Mouse (Mus musculus) embryonic fibroblast, embryonic 13.5 days (primary cell): ENCODE data around the gene Dis3l2. TPM values are rescaled to one million over a fixed set of nuclear protein-coding genes. Genes with fewer than 3 reads are reported as not detected.

ENCODE experiments used
- H3K27ac ChIP-seq: 2 replicates; pipeline ENCODE4 v1.5.1; 2012; ENCODE audit warnings: low read length, control low read depth, inconsistent platforms; ENCODE audit not compliant: insufficient read depth
- H3K4me1 ChIP-seq: 2 replicates; pipeline ENCODE4 v1.6.1; 2011; ENCODE audit warnings: low read length; ENCODE audit not compliant: control insufficient read depth, insufficient read depth
- H3K4me3 ChIP-seq: 2 replicates; pipeline ENCODE4 v1.5.1; 2011; ENCODE audit warnings: mild to moderate bottlenecking, control low read depth, low read length; ENCODE audit not compliant: insufficient read depth
- CTCF ChIP-seq: IDR thresholded peaks from 2 replicates; pipeline ENCODE4 v1.5.1; 2011; ENCODE audit warnings: mild to moderate bottlenecking, control low read depth, low read length, moderate library complexity, borderline replicate concordance; ENCODE audit not compliant: insufficient read depth
- POLR2A ChIP-seq: IDR thresholded peaks from 2 replicates; pipeline ENCODE4 v1.6.1; 2011; ENCODE audit warnings: low read depth, mild to moderate bottlenecking, control low read depth, low read length, moderate library complexity
- polyA plus RNA-seq: library from polyadenylated mRNA; stranded (reverse); fragments of >200 nt; gene quantifications from 2 replicates; pipeline ENCODE4 v1.2.4, GENCODE M21; 2011; ENCODE audit warnings: low read depth; ENCODE audit not compliant: missing spikeins, insufficient read length

Gene Dis3l2
- polyA plus RNA-seq, 1 experiment: 7.5 TPM

DNA sequence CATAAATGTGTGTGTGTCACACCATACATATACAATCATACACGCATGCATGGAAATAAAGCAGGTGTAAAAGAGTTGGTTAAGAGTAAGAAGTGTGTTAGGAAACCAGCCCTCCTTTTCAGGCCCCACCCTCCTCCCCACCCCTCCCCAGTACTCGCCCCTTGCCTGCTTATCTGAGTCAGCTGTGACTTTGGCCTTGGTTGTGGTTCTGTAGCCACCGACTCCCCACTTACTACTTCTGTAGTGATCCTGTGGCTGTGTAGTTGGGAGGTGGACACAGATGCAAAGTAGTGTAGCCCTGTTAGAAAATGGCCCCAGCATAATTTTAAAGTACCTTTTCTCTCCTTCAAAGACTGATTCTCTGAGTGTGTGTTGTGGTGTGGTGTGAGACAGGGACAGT, 318.0 kb downstream of the Dis3l2 start:
- no peak overlapping the region for H3K4me3 ChIP-seq
- no peaks in the 10 kb centered on the region for H3K4me1 ChIP-seq
- TF ChIP-seq POLR2A: no peak
- TF ChIP-seq CTCF: no peak
- H3K27ac ChIP-seq: no peak overlapping the region

DNA sequence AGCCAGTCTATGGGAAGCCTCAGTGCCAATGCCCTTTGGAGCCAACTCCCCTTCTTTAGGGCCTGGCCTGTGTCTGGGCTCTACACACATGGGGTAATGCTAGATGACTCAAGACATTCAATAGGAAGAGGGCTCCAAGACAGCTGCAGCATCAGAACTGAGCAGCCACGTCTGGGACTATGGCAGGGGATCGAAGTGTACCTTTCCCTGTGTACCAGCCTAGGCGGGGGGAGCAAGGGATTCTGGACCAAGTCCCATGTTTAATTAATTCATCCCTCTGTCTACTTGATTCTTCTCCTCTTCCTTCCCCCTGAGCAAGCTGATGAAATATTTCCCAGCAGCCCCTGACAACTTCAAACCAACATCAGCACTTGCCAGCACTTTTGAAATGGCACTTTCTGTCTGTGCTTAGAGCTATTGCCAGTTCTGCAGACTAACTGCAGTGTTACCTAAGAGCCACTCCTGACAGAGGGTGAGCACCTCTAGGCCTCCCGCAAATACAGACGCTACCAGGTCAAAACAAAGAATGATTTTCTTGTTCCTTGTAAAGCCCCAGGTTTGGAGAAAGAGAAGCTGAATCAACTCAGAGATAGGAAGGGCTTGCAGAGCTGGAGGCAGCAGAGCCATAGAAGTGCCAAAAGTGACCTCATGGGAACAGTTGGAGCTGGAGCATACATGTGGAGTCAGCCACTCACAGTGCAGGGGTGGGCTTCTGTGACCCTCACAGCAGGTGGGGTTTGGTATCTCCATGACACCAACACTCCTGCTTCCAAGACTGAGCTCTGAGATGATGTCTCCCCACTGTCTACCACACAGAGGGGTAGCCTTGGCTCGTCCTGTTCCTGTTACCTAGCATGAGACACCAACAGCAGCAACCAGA, 319.9 kb downstream of the Dis3l2 start:
- Histone ChIP-seq H3K27ac (no peak overlapping the region), H3K4me1 (no peaks in the 10 kb centered on the region)
- TF ChIP-seq POLR2A (no peak), CTCF (no peak)

DNA sequence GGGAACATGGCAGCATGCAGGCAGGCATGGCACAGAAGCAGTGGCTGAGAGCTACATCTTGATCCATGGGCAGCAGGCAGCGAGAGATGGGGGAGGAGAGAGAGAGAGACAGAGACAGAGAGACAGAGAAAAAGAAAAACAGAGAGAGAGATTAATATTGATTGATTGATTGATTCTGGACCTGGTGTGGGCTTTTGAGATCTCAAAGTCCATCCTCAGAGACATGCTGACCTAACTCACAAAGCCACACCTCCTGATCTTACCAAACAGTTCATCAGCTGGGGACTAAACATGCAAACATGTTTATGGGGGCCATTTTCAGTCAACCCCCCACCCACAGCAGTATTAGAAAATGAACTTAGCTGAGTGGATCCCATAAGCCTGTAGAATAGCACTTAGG, 321.4 kb downstream of the Dis3l2 start:
- Histone ChIP-seq H3K27ac (no peak overlapping the region), H3K4me1 (peaks cover 8% of the 10 kb centered on the region; the same call in 1 of the 2 replicates), H3K4me3 (no peak overlapping the region)
- TF ChIP-seq POLR2A: no peak
- no peak for TF ChIP-seq CTCF

More for the DNA sequence above, 319.9 kb downstream of the Dis3l2 start:
- no peak overlapping the region for H3K4me3 ChIP-seq

DNA sequence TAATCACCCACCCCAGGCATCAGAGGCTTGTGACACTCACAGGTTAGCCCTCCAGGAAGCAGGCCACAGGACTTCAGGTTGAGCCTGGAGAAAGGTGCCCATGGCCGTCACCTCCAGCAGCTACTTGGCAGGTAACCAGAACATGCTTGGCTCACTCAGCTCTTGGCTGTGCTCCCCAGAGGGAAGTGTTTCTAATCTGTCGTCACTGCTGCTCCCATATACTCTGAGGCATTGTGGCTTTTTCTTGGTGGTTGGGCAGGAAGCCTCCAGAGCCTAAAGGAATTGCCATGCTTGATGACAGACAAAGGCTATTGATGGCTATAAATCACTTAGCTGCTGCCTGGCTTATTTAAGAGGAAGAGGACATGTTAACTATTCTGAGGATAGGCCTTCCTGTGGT, 325.2 kb downstream of the Dis3l2 start:
- TF ChIP-seq POLR2A: no peak
- no peak overlapping the region for H3K4me3 ChIP-seq
- peaks cover 15% of the 10 kb centered on the region for H3K4me1 ChIP-seq
- H3K27ac ChIP-seq: no peak overlapping the region

DNA sequence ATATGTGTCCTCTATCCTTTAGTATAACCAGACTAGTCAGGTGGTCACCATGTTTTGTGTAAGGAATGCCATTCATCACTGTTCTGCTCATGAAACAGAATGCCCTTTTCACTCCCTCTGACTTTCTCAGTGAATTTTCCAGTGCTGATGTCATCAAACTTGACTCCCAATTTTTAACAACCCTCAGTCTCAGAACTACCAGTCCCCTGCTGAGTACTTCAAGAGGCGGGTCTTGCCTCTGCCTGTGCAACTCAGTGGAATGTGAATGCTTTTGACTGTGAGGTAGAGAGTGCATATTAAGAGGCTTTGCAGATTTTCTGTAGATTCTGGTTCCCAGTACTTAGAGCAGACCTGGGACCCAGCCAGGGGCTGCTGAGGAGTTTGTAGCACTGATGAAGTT, 327.0 kb downstream of the Dis3l2 start:
- no peak overlapping the region for H3K27ac ChIP-seq
- no peak for TF ChIP-seq CTCF
- TF ChIP-seq POLR2A: no peak
- H3K4me1 ChIP-seq: peaks cover 15% of the 10 kb centered on the region
- H3K4me3 ChIP-seq: no peak overlapping the region

DNA sequence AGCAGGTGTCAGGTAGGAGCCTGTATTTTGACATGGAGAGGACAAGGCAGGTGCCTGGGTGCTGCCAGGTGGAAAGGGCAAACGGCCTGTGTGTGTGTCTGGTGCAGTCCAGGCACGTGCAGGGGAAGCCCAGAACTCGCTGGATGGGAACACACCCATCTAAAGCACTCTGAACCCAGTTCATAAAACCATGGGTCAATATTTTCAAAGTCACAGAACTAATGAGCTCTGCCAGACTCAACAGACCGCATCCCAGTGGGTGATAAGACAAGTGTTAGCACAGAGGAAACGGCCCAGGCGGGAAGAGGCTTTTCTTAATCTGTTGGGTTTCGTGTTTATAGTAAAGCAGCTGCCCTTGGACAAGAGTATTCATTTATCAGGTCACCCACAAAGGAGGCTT, 328.9 kb downstream of the Dis3l2 start:
- Histone ChIP-seq H3K4me1 (peaks cover 15% of the 10 kb centered on the region), H3K27ac (no peak overlapping the region), H3K4me3 (no peak overlapping the region)
- TF ChIP-seq POLR2A: no peak
- TF ChIP-seq CTCF: no peak

DNA sequence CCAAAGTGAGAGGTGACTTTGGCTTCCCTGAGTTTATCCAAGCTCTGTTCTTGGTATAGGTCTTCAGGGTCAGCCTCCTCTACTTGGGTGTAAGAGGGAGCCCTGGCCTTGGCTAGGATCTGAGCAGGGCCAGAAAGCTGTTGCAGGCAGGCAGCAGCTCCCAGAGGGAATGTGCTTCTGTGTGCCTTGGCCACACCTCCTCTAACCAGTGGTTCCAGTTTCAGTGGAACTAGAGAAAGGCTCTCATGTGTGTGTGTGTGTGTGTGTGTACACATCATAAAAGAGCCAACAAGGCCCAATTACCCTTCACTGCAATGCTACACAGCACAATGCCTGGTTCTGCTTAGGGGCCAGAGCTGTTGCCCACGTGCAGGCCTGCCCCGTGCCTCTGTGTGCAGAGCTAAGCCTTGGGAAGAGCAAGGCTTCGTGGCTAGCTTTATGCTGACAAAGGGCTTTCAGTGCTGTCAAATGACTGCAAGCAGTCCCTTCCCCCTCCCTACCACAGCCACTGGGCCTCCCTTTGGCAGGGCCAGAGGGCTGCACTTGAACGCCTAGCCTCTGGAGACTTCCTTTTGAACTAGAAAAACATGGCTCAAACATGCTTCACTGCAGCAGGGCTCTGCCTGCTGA, 332.0 kb downstream of the Dis3l2 start:
- Histone ChIP-seq H3K4me3 (no peak overlapping the region), H3K27ac (peak overlapping the region; percentile 37), H3K4me1 (peaks cover 7% of the 10 kb centered on the region)
- TF ChIP-seq POLR2A: 0 out of 2 replicates have a peak, but pooled peaks have one; percentile 22
- TF ChIP-seq CTCF: no peak

DNA sequence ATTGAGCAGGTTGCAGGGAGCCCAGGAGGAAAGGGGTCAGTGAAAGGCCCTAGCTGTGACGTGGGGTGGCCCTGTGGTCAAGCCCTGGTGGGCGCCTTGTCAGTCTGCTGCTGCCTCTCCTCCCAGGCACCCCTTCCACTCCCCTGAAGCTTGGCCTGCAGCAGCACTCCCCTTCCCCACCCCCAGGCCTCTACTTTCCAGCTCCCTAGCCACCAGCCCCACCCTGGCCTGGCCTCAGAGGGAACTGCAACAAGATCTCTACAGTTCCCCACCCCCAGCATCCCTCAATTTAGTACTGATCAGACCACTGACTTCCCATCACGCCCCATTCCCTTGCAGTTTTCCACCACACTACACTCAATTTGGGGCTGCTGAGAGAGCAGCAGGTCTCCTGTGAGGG, 332.7 kb downstream of the Dis3l2 start:
- peaks cover 6% of the 10 kb centered on the region for H3K4me1 ChIP-seq
- TF ChIP-seq CTCF: no peak
- TF ChIP-seq POLR2A: no peak

DNA sequence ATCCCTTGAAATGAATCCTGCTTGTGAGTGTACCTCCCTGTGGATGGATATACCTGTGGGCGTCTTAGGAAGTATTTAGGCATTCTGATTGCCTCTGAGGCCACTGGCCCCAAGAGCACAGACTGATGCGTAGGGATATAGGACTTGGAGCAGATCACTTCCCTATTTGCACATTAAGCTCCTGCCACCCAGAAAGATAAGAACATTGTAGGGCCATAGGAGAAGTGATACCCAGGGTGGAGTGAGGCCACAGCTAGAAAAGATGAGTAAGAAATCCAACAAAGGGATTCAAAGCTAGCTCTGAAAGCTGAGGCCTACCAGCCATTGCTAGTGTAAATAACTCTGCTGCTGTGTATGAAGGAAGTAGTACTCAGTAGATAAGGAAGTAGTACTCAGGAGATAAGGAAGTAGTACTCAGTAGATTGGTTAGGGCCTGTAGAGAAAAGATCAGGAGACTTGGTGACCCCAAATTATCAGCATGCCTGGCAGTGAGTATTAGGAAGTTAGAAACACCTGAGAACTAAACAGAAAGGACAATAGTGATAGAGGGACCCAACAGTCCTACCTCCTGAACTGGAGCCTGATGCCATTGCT, 335.0 kb downstream of the Dis3l2 start:
- peaks cover 6% of the 10 kb centered on the region for H3K4me1 ChIP-seq
- H3K4me3 ChIP-seq: no peak overlapping the region
- no peak overlapping the region for H3K27ac ChIP-seq
- TF ChIP-seq CTCF (no peak), POLR2A (no peak)

More for the DNA sequence above, 332.7 kb downstream of the Dis3l2 start:
- Histone ChIP-seq H3K4me3 (no peak overlapping the region), H3K27ac (peak overlapping the region; percentile 37; the same call in 1 of the 2 replicates)

DNA sequence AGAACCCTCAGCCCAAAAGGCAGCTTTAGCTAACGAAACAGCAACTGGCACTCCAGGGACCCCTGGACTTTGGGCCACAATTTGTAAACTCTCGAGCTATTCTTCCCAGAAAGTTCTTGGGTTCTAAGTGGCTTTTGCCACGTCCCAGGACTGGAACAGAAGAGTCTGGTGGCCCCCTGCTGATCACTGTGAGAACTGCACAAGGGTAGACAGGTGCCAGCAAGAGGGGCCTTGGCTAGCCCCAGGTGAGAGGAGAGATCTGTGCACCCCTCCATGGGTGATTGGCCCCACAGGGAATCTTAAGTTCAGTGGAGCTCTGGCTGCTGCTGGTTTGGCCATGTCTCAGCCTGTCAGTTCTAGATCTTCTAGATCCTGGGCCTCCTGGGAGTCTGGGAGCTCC, 337.5 kb downstream of the Dis3l2 start:
- H3K27ac ChIP-seq: no peak overlapping the region
- TF ChIP-seq CTCF: peak; percentile 42; the same call in 1 of the 2 replicates
- no peak for TF ChIP-seq POLR2A
- peaks cover 6% of the 10 kb centered on the region; the same call in 1 of the 2 replicates for H3K4me1 ChIP-seq
- H3K4me3 ChIP-seq: no peak overlapping the region
